Mouse (Mus musculus) erythroblast, adult 5-6 weeks (primary cell): ENCODE results near the gene Rb1. TPM values are rescaled to one million over a fixed set of nuclear protein-coding genes. Genes with fewer than 3 reads are reported as not detected.

Source experiments
- ATAC-seq: replicated peaks from 2 replicates; pipeline ENCODE4 v1.8.0; 2016; ENCODE audit warnings: moderate number of reproducible peaks, mild to moderate bottlenecking, moderate TSS enrichment, inconsistent platforms; ENCODE audit not compliant: poor library complexity, low FRiP score, severe bottlenecking
- total RNA-seq, 2 experiments: library from RNA; stranded (forward) in 1 of 2; stranded (reverse) in 1 of 2; fragments of 150-400 nt in 1 of 2; fragments of 200-764, 138-1000 nt in 1 of 2; gene quantifications; 2 replicates each; pipeline versions ENCODE4 v1.2.3 to v1.2.4; 2015 to 2017; ENCODE audit warnings: low replicate concordance in 2 of 2

The Rb1 gene
- total RNA-seq, 2 experiments from 2014 or later, result 215 to 223 TPM

- no peak for ATAC-seq
These were observed 14.0 kb upstream of the Rb1 start for GRCm38 (mm10) chr14:73339615-73340014.

GRCm38 (mm10) chr14:73336316-73337080 is 10.9 kb upstream of the Rb1 start:
- ATAC-seq, result no peak

- ATAC-seq, result no peak
These were observed 9.5 kb upstream of the Rb1 start for GRCm38 (mm10) chr14:73334926-73335805.

GRCm38 (mm10) chr14:73333880-73334279 is 8.3 kb upstream of the Rb1 start:
- ATAC-seq, result peak; percentile 98

- ATAC-seq, result no peak
These were observed 5.8 kb upstream of the Rb1 start for GRCm38 (mm10) chr14:73331386-73331785.

GRCm38 (mm10) chr14:73329871-73330270 is 4.2 kb upstream of the Rb1 start:
- no peak for ATAC-seq

GRCm38 (mm10) chr14:73326511-73326910 is 889 bp upstream of the Rb1 start:
- peak; percentile 14; the same call in 1 of the 2 replicates for ATAC-seq

- no peak for ATAC-seq
These were observed 777 bp downstream of the Rb1 start for GRCm38 (mm10) chr14:73324634-73325455.

GRCm38 (mm10) chr14:73323965-73324364 is 1.7 kb downstream of the Rb1 start:
- no peak for ATAC-seq

GRCm38 (mm10) chr14:73322142-73322541 is 3.5 kb downstream of the Rb1 start:
- ATAC-seq, result peak; percentile 59

GRCm38 (mm10) chr14:73316933-73317332 is 8.7 kb downstream of the Rb1 start:
- ATAC-seq, result no peak

- ATAC-seq, result no peak
These were observed 11.8 kb downstream of the Rb1 start for GRCm38 (mm10) chr14:73313864-73314263.

- peak; percentile 57 for ATAC-seq
These were observed 12.2 kb downstream of the Rb1 start for GRCm38 (mm10) chr14:73313396-73313795.

GRCm38 (mm10) chr14:73312909-73313308 is 12.7 kb downstream of the Rb1 start:
- no peak for ATAC-seq

GRCm38 (mm10) chr14:73307490-73307889 is 18.1 kb downstream of the Rb1 start:
- ATAC-seq, result no peak

GRCm38 (mm10) chr14:73303193-73303592 is 22.4 kb downstream of the Rb1 start:
- peak; percentile 74 for ATAC-seq

GRCm38 (mm10) chr14:73301856-73302255 is 23.8 kb downstream of the Rb1 start:
- ATAC-seq, result no peak

- 0 out of 2 replicates have a peak, but pooled peaks have one; percentile 39 for ATAC-seq
These were observed 30.1 kb downstream of the Rb1 start for GRCm38 (mm10) chr14:73295512-73295911.

GRCm38 (mm10) chr14:73293616-73294015 is 32.0 kb downstream of the Rb1 start:
- ATAC-seq, result no peak

GRCm38 (mm10) chr14:73292434-73292833 is 33.2 kb downstream of the Rb1 start:
- ATAC-seq, result no peak
